Mouse (Mus musculus) forebrain, embryonic 13.5 days (tissue): ENCODE data around the gene Sytl1. TPM values are rescaled to one million over a fixed set of nuclear protein-coding genes. Genes with fewer than 3 reads are reported as not detected.

Source experiments
- ATAC-seq: fragments of 200-750 bp; cut with Nextera tagmentation; 2 replicates; pipeline ENCODE4 v1.8.0; 2017
- H3K27ac ChIP-seq: fragments of 300-500 bp; sonication (generic); 2 replicates; pipeline ENCODE4 v1.5.1; 2015; ENCODE audit warnings: inconsistent platforms, mild to moderate bottlenecking, moderate library complexity
- H3K27me3 ChIP-seq: fragments of 300-500 bp; sonication (generic); 2 replicates; pipeline ENCODE4 v1.6.1; 2015; ENCODE audit warnings: mild to moderate bottlenecking, inconsistent platforms
- H3K36me3 ChIP-seq: fragments of 300-500 bp; sonication (generic); 2 replicates; pipeline ENCODE4 v1.6.1; 2015; ENCODE audit warnings: mild to moderate bottlenecking, inconsistent platforms; ENCODE audit not compliant: poor library complexity, severe bottlenecking
- H3K4me1 ChIP-seq: fragments of 300-500 bp; sonication (generic); 2 replicates; pipeline ENCODE4 v1.6.1; 2015; ENCODE audit warnings: inconsistent platforms
- H3K4me2 ChIP-seq: fragments of 300-500 bp; sonication (generic); 2 replicates; pipeline ENCODE4 v1.6.1; 2015; ENCODE audit warnings: inconsistent platforms, mild to moderate bottlenecking, moderate library complexity
- H3K4me3 ChIP-seq: fragments of 300-500 bp; sonication (generic); 2 replicates; pipeline ENCODE4 v1.5.1; 2015; ENCODE audit warnings: mild to moderate bottlenecking, inconsistent platforms
- H3K9ac ChIP-seq: fragments of 300-500 bp; sonication (generic); 2 replicates; pipeline ENCODE4 v1.6.1; 2015; ENCODE audit warnings: mild to moderate bottlenecking, inconsistent platforms
- H3K9me3 ChIP-seq: fragments of 300-500 bp; sonication (generic); replicated peaks from 2 replicates; pipeline ENCODE4 v1.6.1; 2016; ENCODE audit warnings: inconsistent platforms
- WGBS: fragments of 180-500 bp; shearing (Covaris S2); methylation state at CpG from one replicate; pipeline ENCODE4 v1.1.7; 2015; 5-methylcytosine and 5-hydroxymethylcytosine counted together
- polyA plus RNA-seq: library from polyadenylated mRNA; unstranded; fragments of >200 nt; fragmentation: Nextera tagmentation; extraction: Ambion mirVana; gene quantifications from 2 replicates; pipeline ENCODE4 v1.2.1, GENCODE M21; 2015

Gene Sytl1
- polyA plus RNA-seq, 1 experiment from 2014 or later = 0.43 TPM

- 63% methylated on average over 9 of the region's 9 CpGs for WGBS
- Histone ChIP-seq H3K27me3 (peaks cover 89% of the 10 kb centered on the region), H3K4me1 (peaks cover 9% of the 10 kb centered on the region), H3K4me2 (no peak overlapping the region), H3K9me3 (no peaks in the 10 kb centered on the region), H3K4me3 (no peak overlapping the region), H3K36me3 (no peaks in the 10 kb centered on the region), H3K9ac (no peak overlapping the region), H3K27ac (no peak overlapping the region)
- ATAC-seq = no peak
These were observed 20.2 kb downstream of the Sytl1 start for GRCm38 (mm10) chr4:133242710-133243109.

GRCm38 (mm10) chr4:133241910-133242309 is 21.0 kb downstream of the Sytl1 start:
- Histone ChIP-seq H3K4me2 (peak overlapping the region; percentile 82), H3K27ac (no peak overlapping the region), H3K27me3 (peaks cover 81% of the 10 kb centered on the region), H3K9me3 (no peaks in the 10 kb centered on the region), H3K4me1 (peaks cover 9% of the 10 kb centered on the region), H3K4me3 (peak overlapping the region; percentile 46; the same call in 1 of the 2 replicates), H3K36me3 (no peaks in the 10 kb centered on the region), H3K9ac (no peak overlapping the region)
- 35% methylated on average over 11 of the region's 11 CpGs for WGBS
- ATAC-seq = no peak

- H3K9ac ChIP-seq = peak overlapping the region; percentile 61
- H3K36me3 ChIP-seq = no peaks in the 10 kb centered on the region
- peaks cover 74% of the 10 kb centered on the region for H3K27me3 ChIP-seq
- ATAC-seq = peak; percentile 94
- no peak overlapping the region for H3K27ac ChIP-seq
- H3K9me3 ChIP-seq = no peaks in the 10 kb centered on the region
- under 1% methylated on average over 78 of the region's 78 CpGs for WGBS
- peak overlapping the region; percentile 82 for H3K4me2 ChIP-seq
- H3K4me1 ChIP-seq = peaks cover 9% of the 10 kb centered on the region
- H3K4me3 ChIP-seq = peak overlapping the region; percentile 46
These were observed 21.7 kb downstream of the Sytl1 start for GRCm38 (mm10) chr4:133240934-133241908.

GRCm38 (mm10) chr4:133240490-133240921 is 22.4 kb downstream of the Sytl1 start, which contains the start of gene Map3k6:
TSS of gene Map3k6 (plus strand) at chr4:133240818.
- Histone ChIP-seq H3K36me3 (no peaks in the 10 kb centered on the region), H3K9ac (peak within 1 kb of the TSS; percentile 61), H3K9me3 (no peaks in the 10 kb centered on the region), H3K4me3 (peak within 1 kb of the TSS; percentile 46), H3K4me1 (peaks cover 9% of the 10 kb centered on the region), H3K27me3 (peaks cover 72% of the 10 kb centered on the region), H3K4me2 (peak within 1 kb of the TSS; percentile 82), H3K27ac (no peak within 1 kb of the TSS)
- WGBS = 5% methylated on average over 16 of the region's 16 CpGs
- 0 out of 2 replicates have a peak, but pooled peaks have one; percentile 11 for ATAC-seq

- WGBS = 82% methylated on average over 4 of the region's 4 CpGs
- H3K9ac ChIP-seq = no peak overlapping the region
- no peak overlapping the region for H3K27ac ChIP-seq
- H3K4me2 ChIP-seq = no peak overlapping the region
- peaks cover 9% of the 10 kb centered on the region for H3K4me1 ChIP-seq
- H3K36me3 ChIP-seq = no peaks in the 10 kb centered on the region
- no peak for ATAC-seq
- no peak overlapping the region for H3K4me3 ChIP-seq
- peaks cover 50% of the 10 kb centered on the region for H3K27me3 ChIP-seq
- H3K9me3 ChIP-seq = no peaks in the 10 kb centered on the region
These were observed 25.0 kb downstream of the Sytl1 start for GRCm38 (mm10) chr4:133237911-133238310.

- no peak for ATAC-seq
- peaks cover 25% of the 10 kb centered on the region for H3K27me3 ChIP-seq
- H3K9me3 ChIP-seq = no peaks in the 10 kb centered on the region
- H3K4me3 ChIP-seq = no peak overlapping the region
- H3K27ac ChIP-seq = no peak overlapping the region
- H3K36me3 ChIP-seq = no peaks in the 10 kb centered on the region
- 78% methylated on average over 5 of the region's 5 CpGs for WGBS
- peaks cover under 1% of the 10 kb centered on the region; the same call in 1 of the 2 replicates for H3K4me1 ChIP-seq
- no peak overlapping the region for H3K9ac ChIP-seq
- no peak overlapping the region for H3K4me2 ChIP-seq
These were observed 27.5 kb downstream of the Sytl1 start for GRCm38 (mm10) chr4:133235415-133235814.

GRCm38 (mm10) chr4:133234771-133235170 is 28.1 kb downstream of the Sytl1 start:
- H3K4me2 ChIP-seq = no peak overlapping the region
- no peaks in the 10 kb centered on the region for H3K9me3 ChIP-seq
- 63% methylated on average over 5 of the region's 5 CpGs for WGBS
- no peak overlapping the region for H3K27ac ChIP-seq
- no peak overlapping the region for H3K9ac ChIP-seq
- no peak overlapping the region for H3K4me3 ChIP-seq
- H3K36me3 ChIP-seq = no peaks in the 10 kb centered on the region
- ATAC-seq = no peak
- peaks cover 19% of the 10 kb centered on the region for H3K27me3 ChIP-seq
- H3K4me1 ChIP-seq = no peaks in the 10 kb centered on the region

- Histone ChIP-seq H3K9ac (no peak overlapping the region), H3K36me3 (no peaks in the 10 kb centered on the region), H3K4me3 (no peak overlapping the region), H3K4me2 (no peak overlapping the region), H3K9me3 (no peaks in the 10 kb centered on the region), H3K4me1 (no peaks in the 10 kb centered on the region), H3K27ac (no peak overlapping the region), H3K27me3 (0 out of 2 replicates have a peak, but pooled peaks cover 8% of the 10 kb centered on the region)
- WGBS = 40% methylated on average over 10 of the region's 10 CpGs
- no peak for ATAC-seq
These were observed 29.5 kb downstream of the Sytl1 start for GRCm38 (mm10) chr4:133233285-133233976.

GRCm38 (mm10) chr4:133229582-133229981 is 33.3 kb downstream of the Sytl1 start:
- H3K4me3 ChIP-seq = no peak overlapping the region
- no peak overlapping the region for H3K27ac ChIP-seq
- no peaks in the 10 kb centered on the region for H3K36me3 ChIP-seq
- H3K27me3 ChIP-seq = 0 out of 2 replicates have a peak, but pooled peaks cover under 1% of the 10 kb centered on the region
- H3K4me2 ChIP-seq = no peak overlapping the region
- WGBS = 78% methylated on average over 8 of the region's 8 CpGs
- H3K4me1 ChIP-seq = no peaks in the 10 kb centered on the region
- no peak overlapping the region for H3K9ac ChIP-seq
- no peak for ATAC-seq
- no peaks in the 10 kb centered on the region for H3K9me3 ChIP-seq

- Histone ChIP-seq H3K4me2 (no peak overlapping the region), H3K36me3 (no peaks in the 10 kb centered on the region), H3K27me3 (peaks cover 3% of the 10 kb centered on the region; the same call in 1 of the 2 replicates), H3K4me1 (no peaks in the 10 kb centered on the region), H3K27ac (no peak overlapping the region), H3K9me3 (no peaks in the 10 kb centered on the region), H3K9ac (no peak overlapping the region), H3K4me3 (no peak overlapping the region)
- WGBS = 76% methylated on average over 8 of the region's 8 CpGs
- no peak for ATAC-seq
These were observed 35.3 kb downstream of the Sytl1 start for GRCm38 (mm10) chr4:133227636-133228035.

GRCm38 (mm10) chr4:133226073-133226472 is 36.8 kb downstream of the Sytl1 start:
- Histone ChIP-seq H3K9ac (no peak overlapping the region), H3K36me3 (no peaks in the 10 kb centered on the region), H3K4me3 (no peak overlapping the region), H3K4me2 (no peak overlapping the region), H3K27ac (no peak overlapping the region), H3K27me3 (peaks cover 19% of the 10 kb centered on the region), H3K4me1 (0 out of 2 replicates have a peak, but pooled peaks cover under 1% of the 10 kb centered on the region), H3K9me3 (no peaks in the 10 kb centered on the region)
- 76% methylated on average over 10 of the region's 10 CpGs for WGBS
- no peak for ATAC-seq

- Histone ChIP-seq H3K4me1 (peaks cover 6% of the 10 kb centered on the region), H3K27ac (no peak overlapping the region), H3K4me3 (no peak overlapping the region), H3K9ac (no peak overlapping the region), H3K9me3 (no peaks in the 10 kb centered on the region), H3K36me3 (no peaks in the 10 kb centered on the region), H3K27me3 (peaks cover 39% of the 10 kb centered on the region), H3K4me2 (no peak overlapping the region)
- WGBS = 47% methylated on average over 5 of the region's 5 CpGs
- ATAC-seq = no peak
These were observed 39.0 kb downstream of the Sytl1 start for GRCm38 (mm10) chr4:133223875-133224274.
